Mouse (Mus musculus) liver, embryonic 14.5 days (tissue): ENCODE results near the gene Prpsap2. TPM values are rescaled to one million over a fixed set of nuclear protein-coding genes. Genes with fewer than 3 reads are reported as not detected.

Experiments used
- ATAC-seq: fragments of 200-750 bp; cut with Nextera tagmentation; 2 replicates; pipeline ENCODE4 v1.8.0; 2017; ENCODE audit warnings: moderate number of reproducible peaks, mild to moderate bottlenecking, moderate library complexity; ENCODE audit not compliant: insufficient read depth
- DNase-seq, 3 experiments: peaks; one replicate each; pipeline ENCODE4 v3.0.0-alpha.2; 2012 to 2013; ENCODE audit warnings: low read depth in 3 of 3, low spot score in 3 of 3
- H3K27ac ChIP-seq: fragments of 300-500 bp; sonication (generic); 2 replicates; pipeline ENCODE4 v1.5.1; 2014; ENCODE audit warnings: moderate library complexity, mild to moderate bottlenecking, control low read depth, inconsistent platforms
- H3K27me3 ChIP-seq: fragments of 300-500 bp; sonication (generic); 2 replicates; pipeline ENCODE4 v1.6.1; 2014; ENCODE audit warnings: mild to moderate bottlenecking, low read length, moderate library complexity; ENCODE audit not compliant: control insufficient read depth, insufficient read depth
- H3K36me3 ChIP-seq: fragments of 300-500 bp; sonication (generic); replicated peaks from 2 replicates; pipeline ENCODE4 v1.6.1; 2014; ENCODE audit warnings: low read depth; ENCODE audit not compliant: control insufficient read depth, insufficient read depth
- H3K4me1 ChIP-seq, 2 experiments: fragments of 200-500 bp in 1 of 2; fragments of 300-500 bp in 1 of 2; sonication (generic) in 1 of 2; replicated peaks; 2 replicates each; pipeline ENCODE4 v1.6.1; 2012 to 2014; ENCODE audit warnings: antibody characterized with exemption in 1 of 2, inconsistent platforms in 1 of 2, low read length in 1 of 2; ENCODE audit not compliant: control insufficient read depth in 2 of 2, insufficient read depth in 2 of 2
- H3K4me2 ChIP-seq: fragments of 300-500 bp; sonication (generic); 2 replicates; pipeline ENCODE4 v1.6.1; 2014; ENCODE audit warnings: low read depth, mild to moderate bottlenecking, control low read depth, moderate library complexity
- H3K4me3 ChIP-seq, 2 experiments: fragments of 200-500 bp in 1 of 2; fragments of 300-500 bp in 1 of 2; sonication (generic) in 1 of 2; 2 replicates each; pipeline ENCODE4 v1.5.1; 2012 to 2014; ENCODE audit warnings: low read depth in 2 of 2, low read length in 2 of 2, mild to moderate bottlenecking in 2 of 2, control low read depth in 1 of 2, inconsistent platforms in 1 of 2, moderate library complexity in 1 of 2; ENCODE audit not compliant: insufficient read depth in 1 of 2
- H3K9ac ChIP-seq: fragments of 300-500 bp; sonication (generic); replicated peaks from 2 replicates; pipeline ENCODE4 v1.6.1; 2014; ENCODE audit warnings: mild to moderate bottlenecking, control low read depth, moderate library complexity
- H3K9me3 ChIP-seq: fragments of 300-500 bp; sonication (generic); 2 replicates; pipeline ENCODE4 v1.6.1; 2016; ENCODE audit warnings: low read length, mixed read lengths; ENCODE audit not compliant: control insufficient read depth
- CTCF ChIP-seq: IDR thresholded peaks from 2 replicates; pipeline ENCODE4 v1.5.1; 2016; ENCODE audit warnings: antibody characterized with exemption, low read depth, control low read depth
- EP300 ChIP-seq: IDR thresholded peaks from 2 replicates; pipeline ENCODE4 v1.6.1; 2016; ENCODE audit warnings: antibody characterized with exemption, low read depth
- WGBS: fragments of 180-500 bp; shearing (Covaris S2); extraction: QIAGEN DNeasy Blood & Tissue Kit; methylation state at CpG from one replicate; pipeline ENCODE4 v1.1.7; 2014; ENCODE audit not compliant: insufficient replicate concordance; 5-methylcytosine and 5-hydroxymethylcytosine counted together
- polyA plus RNA-seq, 2 experiments: library from polyadenylated mRNA; depleted of rRNA in 1 of 2; stranded (reverse) in 1 of 2; unstranded in 1 of 2; fragments of >200 nt; fragmentation: Nextera tagmentation in 1 of 2; extraction: Ambion mirVana in 1 of 2; gene quantifications; 2 replicates each; pipeline versions ENCODE4 v1.2.1 to v1.2.3; 2012 to 2014

Prpsap2 gene
- polyA plus RNA-seq, 2 experiments, result 6.1 to 6.9 TPM

DNA sequence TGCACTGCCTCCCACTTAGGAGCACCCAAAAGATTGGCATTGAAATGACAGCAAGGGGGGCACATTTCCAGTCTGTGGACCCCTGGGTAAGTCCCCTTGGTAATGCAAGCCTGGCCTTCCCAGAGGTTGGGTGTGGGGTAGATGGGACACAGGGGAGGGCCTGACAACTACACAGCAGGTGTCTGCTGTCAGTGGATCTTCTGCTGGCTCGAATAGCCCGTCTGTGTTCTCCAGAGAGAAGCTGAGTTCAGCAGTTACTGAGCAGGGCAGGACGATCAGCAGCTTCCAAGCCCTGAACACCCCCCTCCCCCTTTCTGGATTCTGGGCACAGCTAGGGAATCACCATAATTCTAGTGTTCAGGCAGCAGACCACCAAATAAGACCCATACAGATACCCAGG lies 42.5 kb downstream of the Prpsap2 start:
- Histone ChIP-seq H3K4me2 (no peak overlapping the region), H3K4me1 (no peaks in the 10 kb centered on the region), H3K9me3 (no peaks in the 10 kb centered on the region), H3K36me3 (no peaks in the 10 kb centered on the region), H3K4me3 (no peak overlapping the region), H3K9ac (no peak overlapping the region), H3K27me3 (no peaks in the 10 kb centered on the region), H3K27ac (no peak overlapping the region)
- DNase-seq (no peak), ATAC-seq (no peak)
- TF ChIP-seq CTCF (no peak), EP300 (no peak)
- WGBS, result 56% methylated on average over 3 of the region's 3 CpGs

DNA sequence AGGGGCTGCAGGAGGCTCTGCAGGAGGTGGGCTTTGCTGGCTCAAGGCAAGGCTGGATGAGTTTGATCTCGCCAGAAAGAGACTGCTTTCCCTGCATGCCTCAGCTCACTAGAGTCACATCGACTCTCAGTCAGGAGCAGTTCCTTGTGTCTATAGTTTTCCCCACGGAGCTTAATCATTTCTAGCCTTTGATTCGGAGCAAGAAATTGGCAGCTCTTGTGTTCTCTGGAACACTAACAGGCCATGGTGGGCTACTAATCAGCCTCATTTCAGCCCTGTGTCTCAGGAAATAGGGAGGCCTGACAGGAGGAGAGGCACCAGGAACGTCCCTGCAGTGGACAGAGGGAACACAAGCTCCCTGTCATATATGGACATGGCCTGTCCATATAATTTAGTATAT lies 43.9 kb downstream of the Prpsap2 start:
- DNase-seq, result no peak
- H3K27ac ChIP-seq, result no peak overlapping the region
- no peaks in the 10 kb centered on the region for H3K9me3 ChIP-seq
- no peak overlapping the region for H3K9ac ChIP-seq
- 44% methylated on average over 5 of the region's 5 CpGs for WGBS
- no peak overlapping the region for H3K4me2 ChIP-seq
- ATAC-seq, result no peak
- no peak overlapping the region for H3K4me3 ChIP-seq
- no peak for TF ChIP-seq EP300
- TF ChIP-seq CTCF, result no peak
- no peaks in the 10 kb centered on the region for H3K36me3 ChIP-seq
- H3K4me1 ChIP-seq, result no peaks in the 10 kb centered on the region
- H3K27me3 ChIP-seq, result no peaks in the 10 kb centered on the region

DNA sequence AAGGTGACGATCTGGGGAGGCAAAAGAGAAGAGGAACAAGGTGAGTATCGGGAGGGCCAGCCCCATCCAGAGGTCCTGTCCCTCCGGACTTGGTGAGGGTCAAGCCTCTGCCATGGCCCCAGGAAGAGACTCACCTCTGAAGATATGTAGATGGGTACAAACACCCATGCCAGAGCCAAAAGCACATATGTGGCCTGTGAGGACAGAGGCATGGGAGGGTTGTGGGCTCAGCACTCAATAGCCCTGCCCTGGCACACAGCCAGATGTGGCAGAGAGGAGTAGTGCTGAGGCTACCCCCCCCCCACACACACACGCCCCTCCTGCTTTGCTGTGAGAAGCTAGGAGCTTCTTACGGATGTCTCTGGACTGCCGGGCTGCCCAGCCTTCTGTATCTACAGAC lies 46.8 kb downstream of the Prpsap2 start:
- DNase-seq (no peak), ATAC-seq (peak; percentile 31; the same call in 1 of the 2 replicates)
- TF ChIP-seq CTCF, result no peak
- Histone ChIP-seq H3K4me1 (no peaks in the 10 kb centered on the region), H3K4me2 (no peak overlapping the region), H3K4me3 (no peak overlapping the region), H3K9ac (no peak overlapping the region), H3K9me3 (no peaks in the 10 kb centered on the region), H3K27ac (no peak overlapping the region), H3K36me3 (no peaks in the 10 kb centered on the region), H3K27me3 (no peaks in the 10 kb centered on the region)
- WGBS, result 45% methylated on average over 6 of the region's 6 CpGs

GRCm38 (mm10) chr11:61714346-61715117 lies 47.4 kb downstream of the Prpsap2 start:
- ATAC-seq (peak; percentile 71), DNase-seq (peak; percentile 55 to 62 (median 58))
- Histone ChIP-seq H3K4me3 (no peak overlapping the region), H3K27me3 (no peaks in the 10 kb centered on the region), H3K9me3 (no peaks in the 10 kb centered on the region), H3K4me2 (no peak overlapping the region), H3K9ac (no peak overlapping the region), H3K4me1 (no peaks in the 10 kb centered on the region), H3K27ac (no peak overlapping the region), H3K36me3 (no peaks in the 10 kb centered on the region)
- 25% methylated on average over 11 of the region's 11 CpGs for WGBS
- TF ChIP-seq CTCF (peak; percentile 94), EP300 (no peak)

GRCm38 (mm10) chr11:61713157-61713855 lies 48.6 kb downstream of the Prpsap2 start:
- 58% methylated on average over 15 of the region's 15 CpGs for WGBS
- no peak overlapping the region for H3K27ac ChIP-seq
- no peak overlapping the region for H3K4me3 ChIP-seq
- no peak for ATAC-seq
- no peaks in the 10 kb centered on the region for H3K27me3 ChIP-seq
- no peak overlapping the region for H3K9ac ChIP-seq
- no peaks in the 10 kb centered on the region for H3K9me3 ChIP-seq
- H3K4me2 ChIP-seq, result no peak overlapping the region
- no peaks in the 10 kb centered on the region for H3K36me3 ChIP-seq
- no peaks in the 10 kb centered on the region for H3K4me1 ChIP-seq
- DNase-seq, result no peak
- TF ChIP-seq EP300 (no peak), CTCF (no peak)
